Mouse (Mus musculus) C2C12 (cell line): ENCODE measurements around the gene Clasp1. TPM values are rescaled to one million over a fixed set of nuclear protein-coding genes. Genes with fewer than 3 reads are reported as not detected.

Source experiments
- H3K27me3 ChIP-seq: one replicate; pipeline ENCODE4 v1.6.1; 2011; ENCODE audit not compliant: control insufficient read depth, insufficient read depth, insufficient read length
- H3K36me3 ChIP-seq: one replicate; pipeline ENCODE4 v1.6.1; 2011; ENCODE audit not compliant: control insufficient read depth, insufficient read depth
- H3K4me3 ChIP-seq: one replicate; pipeline ENCODE4 v1.5.1; 2011; ENCODE audit warnings: mild to moderate bottlenecking, control low read depth; ENCODE audit not compliant: poor library complexity, insufficient read depth, severe bottlenecking
- H3K79me2 ChIP-seq: one replicate; pipeline ENCODE4 v1.6.1; 2011; ENCODE audit not compliant: control insufficient read depth, insufficient read depth
- H3K79me3 ChIP-seq: one replicate; pipeline ENCODE4 v1.6.1; 2011; ENCODE audit warnings: low read depth, control low read depth
- H3ac ChIP-seq: one replicate; pipeline ENCODE3; 2011; ENCODE audit warnings: low read depth; ENCODE audit not compliant: control insufficient read depth, insufficient read length
- CEBPB ChIP-seq: IDR thresholded peaks from one replicate; pipeline ENCODE4 v1.6.1; 2011; ENCODE audit warnings: low read depth, mild to moderate bottlenecking, control low read depth, moderate library complexity
- CTCF ChIP-seq: IDR thresholded peaks from one replicate; pipeline ENCODE4 v1.5.1; 2011; ENCODE audit not compliant: control insufficient read depth, insufficient read depth, insufficient read length
- FOSL1 ChIP-seq: IDR thresholded peaks from one replicate; pipeline ENCODE4 v1.8.0; 2011; ENCODE audit warnings: mild to moderate bottlenecking, low read length; ENCODE audit not compliant: poor library complexity, insufficient read depth, severe bottlenecking
- MAX ChIP-seq: IDR thresholded peaks from one replicate; pipeline ENCODE4 v1.6.1; 2011; ENCODE audit warnings: mild to moderate bottlenecking, control low read depth
- MYOD1 ChIP-seq: IDR thresholded peaks from one replicate; pipeline ENCODE4 v1.6.1; 2011; ENCODE audit warnings: low read depth; ENCODE audit not compliant: control insufficient read depth, insufficient read length
- MYOG ChIP-seq: IDR thresholded peaks from one replicate; pipeline ENCODE4 v1.6.1; 2011; ENCODE audit not compliant: control insufficient read depth, insufficient read length; ENCODE audit errors: extremely low read depth
- USF1 ChIP-seq: IDR thresholded peaks from one replicate; pipeline ENCODE4 v1.6.1; 2011; ENCODE audit warnings: low read depth, mild to moderate bottlenecking, control low read depth, moderate library complexity
- polyA plus RNA-seq: library from polyadenylated mRNA; unstranded; fragments of >200 nt; fragmentation: generic; extraction: Trizol; gene quantifications from one replicate; pipeline ENCODE4 v1.2.1, GENCODE M21; 2012; ENCODE audit warnings: missing spikeins

Gene Clasp1
- polyA plus RNA-seq, 1 experiment = 19.4 TPM

DNA sequence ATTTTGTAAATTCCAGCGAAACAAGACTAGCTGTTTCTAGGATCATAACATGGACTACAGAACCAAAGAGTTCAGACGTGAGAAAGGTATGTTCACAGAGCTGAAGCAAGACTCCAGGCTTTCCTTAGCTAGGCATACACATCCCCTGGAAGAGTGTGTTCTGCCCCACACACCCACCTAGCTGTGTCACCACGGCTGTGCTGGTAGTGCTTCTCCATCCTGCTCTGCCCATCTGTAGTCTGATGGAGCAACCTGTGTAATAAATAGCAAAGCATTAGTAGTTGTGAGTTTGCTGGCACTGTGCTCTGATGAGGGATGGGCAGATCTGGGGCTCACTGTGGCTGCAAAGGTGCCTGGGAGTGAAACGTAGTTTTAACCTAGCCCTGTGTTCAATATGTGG is 163.2 kb downstream of the Clasp1 start:
- no peaks in the 10 kb centered on the region for H3K79me2 ChIP-seq
- no peak overlapping the region for H3K4me3 ChIP-seq
- H3K79me3 ChIP-seq = no peaks in the 10 kb centered on the region
- H3ac ChIP-seq = no peak overlapping the region
- H3K27me3 ChIP-seq = no peaks in the 10 kb centered on the region
- no peak for TF ChIP-seq FOSL1
- TF ChIP-seq CEBPB = no peak
- TF ChIP-seq MYOG = no peak
- TF ChIP-seq USF1 = no peak
- no peak for TF ChIP-seq MYOD1
- no peak for TF ChIP-seq CTCF
- no peak for TF ChIP-seq MAX
- peaks cover 50% of the 10 kb centered on the region for H3K36me3 ChIP-seq

DNA sequence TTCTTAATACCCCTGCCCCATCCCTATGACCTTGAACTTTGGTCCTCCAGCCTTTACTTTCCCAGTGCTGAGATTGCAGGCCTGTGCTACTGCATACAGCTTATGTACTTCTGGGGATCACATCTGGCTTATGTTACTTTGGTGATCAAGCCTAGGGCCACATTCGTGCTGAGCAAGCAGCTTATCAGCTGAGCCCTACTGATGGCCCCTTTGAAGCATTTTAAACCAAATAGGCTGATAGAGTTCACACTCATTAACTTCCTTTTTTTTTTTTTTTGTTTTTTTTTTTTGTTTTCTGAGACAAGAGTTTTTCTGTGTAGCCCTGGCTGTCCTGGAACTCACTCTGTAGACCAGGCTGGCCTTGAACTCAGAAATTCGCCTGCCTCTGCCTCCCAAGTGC is 164.2 kb downstream of the Clasp1 start:
- Histone ChIP-seq H3K36me3 (peaks cover 55% of the 10 kb centered on the region), H3K27me3 (no peaks in the 10 kb centered on the region)
- TF ChIP-seq USF1 = no peak
- TF ChIP-seq CEBPB = no peak
- no peak for TF ChIP-seq MYOD1

GRCm38 (mm10) chr1:118553451-118553850 is 164.6 kb downstream of the Clasp1 start:
- Histone ChIP-seq H3ac (no peak overlapping the region), H3K79me2 (no peaks in the 10 kb centered on the region), H3K27me3 (no peaks in the 10 kb centered on the region), H3K4me3 (no peak overlapping the region), H3K79me3 (no peaks in the 10 kb centered on the region), H3K36me3 (peaks cover 56% of the 10 kb centered on the region)
- no peak for TF ChIP-seq USF1
- TF ChIP-seq MAX = no peak
- no peak for TF ChIP-seq FOSL1
- TF ChIP-seq MYOG = no peak
- TF ChIP-seq CEBPB = no peak
- TF ChIP-seq MYOD1 = no peak
- no peak for TF ChIP-seq CTCF

More for the DNA sequence above, 164.2 kb downstream of the Clasp1 start:
- Histone ChIP-seq H3ac (no peak overlapping the region), H3K79me2 (no peaks in the 10 kb centered on the region), H3K4me3 (no peak overlapping the region), H3K79me3 (no peaks in the 10 kb centered on the region)

DNA sequence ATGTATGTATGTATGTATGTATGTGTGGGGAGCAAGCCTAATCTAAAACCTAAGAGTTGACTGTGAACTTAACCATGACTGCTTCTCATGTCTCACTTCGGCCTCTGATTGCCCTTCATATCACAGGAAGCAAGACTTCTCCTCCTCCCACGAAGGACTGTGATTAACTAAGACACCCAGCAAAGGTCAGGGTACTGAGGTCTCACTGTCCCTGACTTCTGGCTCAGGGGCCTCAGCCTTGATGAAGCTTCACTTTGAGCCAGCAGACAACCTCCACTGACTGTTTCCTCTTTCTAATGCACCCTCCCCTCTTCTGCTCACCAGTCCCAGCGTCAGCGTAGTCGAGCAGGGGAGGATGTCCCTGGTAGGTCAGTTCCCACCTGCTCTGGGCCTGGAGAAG is 166.1 kb downstream of the Clasp1 start:
- H3K36me3 ChIP-seq = peaks cover 47% of the 10 kb centered on the region
- no peaks in the 10 kb centered on the region for H3K27me3 ChIP-seq
- no peak overlapping the region for H3ac ChIP-seq
- TF ChIP-seq CEBPB (no peak), MYOD1 (no peak), USF1 (no peak), MYOG (no peak), MAX (no peak), FOSL1 (no peak), CTCF (no peak)
- H3K4me3 ChIP-seq = no peak overlapping the region
- H3K79me3 ChIP-seq = no peaks in the 10 kb centered on the region
- no peaks in the 10 kb centered on the region for H3K79me2 ChIP-seq

DNA sequence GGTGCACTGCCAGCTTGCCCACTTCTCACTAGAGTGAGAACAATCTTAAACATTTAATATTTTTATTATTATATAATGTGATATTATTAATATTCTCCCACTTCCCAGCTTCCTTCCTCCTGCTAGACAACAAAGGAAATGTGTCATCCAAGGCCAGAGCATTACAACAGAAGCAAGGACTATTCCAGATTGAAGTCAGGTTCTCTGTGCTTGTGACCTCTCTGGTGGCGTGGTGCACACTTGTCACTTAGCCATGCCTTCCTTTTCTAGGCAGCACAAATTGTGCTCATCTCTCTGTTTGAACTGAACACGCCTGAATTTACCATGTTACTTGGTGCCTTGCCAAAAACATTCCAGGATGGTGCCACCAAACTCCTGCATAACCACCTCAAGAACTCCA is 170.9 kb downstream of the Clasp1 start:
- Histone ChIP-seq H3K36me3 (peaks cover 58% of the 10 kb centered on the region), H3K4me3 (no peak overlapping the region), H3K27me3 (no peaks in the 10 kb centered on the region), H3K79me3 (no peaks in the 10 kb centered on the region), H3ac (no peak overlapping the region), H3K79me2 (no peaks in the 10 kb centered on the region)
- TF ChIP-seq USF1 (no peak), MAX (no peak), CTCF (no peak), MYOD1 (no peak), MYOG (no peak), CEBPB (no peak), FOSL1 (no peak)

GRCm38 (mm10) chr1:118564561-118564960 is 175.7 kb downstream of the Clasp1 start:
- Histone ChIP-seq H3K79me2 (no peaks in the 10 kb centered on the region), H3ac (no peak overlapping the region), H3K36me3 (peaks cover 71% of the 10 kb centered on the region), H3K4me3 (no peak overlapping the region), H3K27me3 (no peaks in the 10 kb centered on the region), H3K79me3 (no peaks in the 10 kb centered on the region)
- TF ChIP-seq MYOD1 (no peak), MAX (no peak), CEBPB (no peak), USF1 (no peak), CTCF (no peak), FOSL1 (no peak), MYOG (no peak)
